ENCODE assay signal across 8 mouse cellular contexts in genomic region chr5:130254164-130255016, GRCm38 (mm10). TPM values are rescaled to one million over a fixed set of nuclear protein-coding genes. Genes with fewer than 3 reads are reported as not detected.
DNase-seq lines count a peak whose midpoint lies in the region; ATAC-seq lines count a peak whose summit lies in the region.

No protein-coding gene starts in this region.

- DNase-seq in adrenal gland, postnatal 14 days: peak; percentile 35
- no peak for DNase-seq in adrenal gland, adult 18-20 months (ENCODE audit: low spot score in 2 of 2)
- peak; percentile 45 for DNase-seq in A20 (ENCODE audit: low read depth, low spot score)
- peak; percentile 59 for DNase-seq in embryo, embryonic 11 days
- peak; percentile 43 to 56 for DNase-seq in heart, postnatal 10 days
- DNase-seq in layer of hippocampus, postnatal 36 days: no peak

- 12% methylated on average over 19 of the region's 19 CpGs for WGBS in limb, embryonic 15.5 days
- WGBS in midbrain, embryonic 16.5 days: 23% methylated on average over 19 of the region's 19 CpGs

- peak overlapping the region; percentile 83 for H3K27ac ChIP-seq in limb, embryonic 15.5 days
- peak overlapping the region; percentile 83 for H3K27ac ChIP-seq in midbrain, embryonic 16.5 days (ENCODE audit: low read length)

- intact Hi-C loops in heart, postnatal 10 days (cut with DNase I): loop anchor here (5.0 kb wide), 1 partner anchor 77 kb away; no protein-coding TSS in a partner anchor

- H3K9me3 ChIP-seq in limb, embryonic 15.5 days: no peaks in the 10 kb centered on the region
- H3K9me3 ChIP-seq in midbrain, embryonic 16.5 days (replicated peaks; ENCODE audit: control insufficient read depth, low read length, poor library complexity, severe bottlenecking): no peaks in the 10 kb centered on the region

- H3K27me3 ChIP-seq in limb, embryonic 15.5 days: no peaks in the 10 kb centered on the region
- no peaks in the 10 kb centered on the region for H3K27me3 ChIP-seq in midbrain, embryonic 16.5 days (ENCODE audit: control insufficient read depth, insufficient read depth, low read depth, low read length)

- peak overlapping the region; percentile 71 for H3K9ac ChIP-seq in limb, embryonic 15.5 days
- peak overlapping the region; percentile 88 for H3K9ac ChIP-seq in midbrain, embryonic 16.5 days (ENCODE audit: low read depth, low read length)

- H3K4me1 ChIP-seq in limb, embryonic 15.5 days: peaks cover 22% of the 10 kb centered on the region; the same call in 1 of the 2 replicates
- peaks cover 22% of the 10 kb centered on the region for H3K4me1 ChIP-seq in midbrain, embryonic 16.5 days (ENCODE audit: control insufficient read depth, insufficient read depth, low read length)

- H3K36me3 ChIP-seq in limb, embryonic 15.5 days: peaks cover 42% of the 10 kb centered on the region
- H3K36me3 ChIP-seq in midbrain, embryonic 16.5 days (ENCODE audit: control insufficient read depth, insufficient read depth, low read length): peaks cover 6% of the 10 kb centered on the region; the same call in 1 of the 2 replicates

- no peak for ATAC-seq in limb, embryonic 15.5 days (ENCODE audit: insufficient number of reproducible peaks, low FRiP score, low TSS enrichment, low read depth)
- ATAC-seq in midbrain, embryonic 16.5 days: 0 out of 2 replicates have a peak, but pooled peaks have one; percentile 0

- peak overlapping the region; percentile 69 for H3K4me3 ChIP-seq in limb, embryonic 15.5 days
- H3K4me3 ChIP-seq in midbrain, embryonic 16.5 days (ENCODE audit: low read depth, low read length): peak overlapping the region; percentile 80

- peak overlapping the region; percentile 50 for H3K4me2 ChIP-seq in limb, embryonic 15.5 days
- H3K4me2 ChIP-seq in midbrain, embryonic 16.5 days (ENCODE audit: low read length): peak overlapping the region; percentile 82

RNA-seq across cellular contexts. Expression of gene Sbds, which starts 0.9 kb away (rescaled TPM):
- 77.1 and 87.0 TPM in 2 replicates for total RNA-seq in adrenal gland, postnatal 14 days (2021)
- total RNA-seq in adrenal gland, adult 18-20 months (2021): 100 to 1,000 TPM; 119 to 126 TPM
- 10 to 100 TPM; 44.3 to 46.8 TPM for total RNA-seq in heart, postnatal 10 days (2021)
- polyA plus RNA-seq in limb, embryonic 15.5 days (2015; fragmentation: Nextera tagmentation; extraction: Ambion mirVana): 71.2 and 77.9 TPM in 2 replicates
- 52.9 and 54.6 TPM in 2 replicates for polyA plus RNA-seq in midbrain, embryonic 16.5 days (2015; fragmentation: Nextera tagmentation; extraction: Ambion mirVana)
- total RNA-seq in layer of hippocampus, postnatal 36 days (2021): 10 to 100 TPM; 76.4 to 78.2 TPM

RNA-seq across cellular contexts. Expression of gene Tyw1, which starts 1.0 kb away (rescaled TPM):
- 23.7 and 24.4 TPM in 2 replicates for total RNA-seq in adrenal gland, postnatal 14 days (2021)
- total RNA-seq in adrenal gland, adult 18-20 months (2021): 10 to 100 TPM; 21.1 to 27.8 TPM
- total RNA-seq in heart, postnatal 10 days (2021): 1 to 10 TPM; 9.4 to 9.5 TPM
- polyA plus RNA-seq in limb, embryonic 15.5 days (2015; fragmentation: Nextera tagmentation; extraction: Ambion mirVana): 23.1 and 25.1 TPM in 2 replicates
- 20.2 and 23.0 TPM in 2 replicates for polyA plus RNA-seq in midbrain, embryonic 16.5 days (2015; fragmentation: Nextera tagmentation; extraction: Ambion mirVana)
- total RNA-seq in layer of hippocampus, postnatal 36 days (2021): 10 to 100 TPM; 15.2 to 18.2 TPM

RNA-seq across cellular contexts. Expression of gene Tmem248, which starts 37.5 kb away (rescaled TPM):
- total RNA-seq in adrenal gland, postnatal 14 days (2021): 46.4 and 51.7 TPM in 2 replicates
- total RNA-seq in adrenal gland, adult 18-20 months (2021): 10 to 100 TPM; 57.9 to 75.8 TPM
- total RNA-seq in heart, postnatal 10 days (2021): 10 to 100 TPM; 41.3 to 41.7 TPM
- polyA plus RNA-seq in limb, embryonic 15.5 days (2015; fragmentation: Nextera tagmentation; extraction: Ambion mirVana): 26.3 and 37.7 TPM in 2 replicates
- polyA plus RNA-seq in midbrain, embryonic 16.5 days (2015; fragmentation: Nextera tagmentation; extraction: Ambion mirVana): 24.6 and 25.6 TPM in 2 replicates
- 10 to 100 TPM; 39.0 to 41.0 TPM for total RNA-seq in layer of hippocampus, postnatal 36 days (2021)

Comparison
In these comparisons a context has a peak if more than half of its experiments do, and no peak if none do; other contexts are left out.
1. DNase-seq: peak in adrenal gland, postnatal 14 days (single experiment), A20 (single experiment), embryo, embryonic 11 days (single experiment) and heart, postnatal 10 days (2 of 2); none in adrenal gland, adult 18-20 months (0 of 2) and layer of hippocampus, postnatal 36 days (0 of 2).